Mouse (Mus musculus) liver, embryonic 11.5 days (tissue): ENCODE measurements around the gene Zfp710. TPM values are rescaled to one million over a fixed set of nuclear protein-coding genes. Genes with fewer than 3 reads are reported as not detected.

Experiments used
- ATAC-seq: fragments of 200-750 bp; cut with Nextera tagmentation; replicated peaks from 2 replicates; pipeline ENCODE4 v1.8.0; 2017; ENCODE audit warnings: moderate number of reproducible peaks, mild to moderate bottlenecking, moderate TSS enrichment, moderate library complexity; ENCODE audit not compliant: low FRiP score
- DNase-seq: peaks from one replicate; pipeline ENCODE4 v3.0.0-alpha.2; 2017; ENCODE audit warnings: low spot score
- H3K27ac ChIP-seq: fragments of 300-500 bp; sonication (generic); 2 replicates; pipeline ENCODE4 v1.5.1; 2014; ENCODE audit warnings: mild to moderate bottlenecking, low read depth, low read length, control low read depth
- H3K27me3 ChIP-seq: fragments of 300-500 bp; sonication (generic); replicated peaks from 2 replicates; pipeline ENCODE4 v1.6.1; 2014; ENCODE audit warnings: low read length, mixed read lengths; ENCODE audit not compliant: control insufficient read depth, insufficient read depth
- H3K36me3 ChIP-seq: fragments of 300-500 bp; sonication (generic); 2 replicates; pipeline ENCODE4 v1.6.1; 2014; ENCODE audit warnings: mild to moderate bottlenecking, low read length, moderate library complexity, mixed read lengths; ENCODE audit not compliant: control insufficient read depth, insufficient read depth
- H3K4me1 ChIP-seq: fragments of 300-500 bp; sonication (generic); replicated peaks from 2 replicates; pipeline ENCODE4 v1.6.1; 2014; ENCODE audit warnings: low read length, mixed read lengths; ENCODE audit not compliant: control insufficient read depth, insufficient read depth
- H3K4me2 ChIP-seq: fragments of 300-500 bp; sonication (generic); 2 replicates; pipeline ENCODE4 v1.6.1; 2014; ENCODE audit warnings: mild to moderate bottlenecking, control low read depth, moderate library complexity
- H3K4me3 ChIP-seq: fragments of 300-500 bp; sonication (generic); 2 replicates; pipeline ENCODE4 v1.5.1; 2014; ENCODE audit warnings: low read depth, low read length, control low read depth
- H3K9ac ChIP-seq: fragments of 300-500 bp; sonication (generic); 2 replicates; pipeline ENCODE4 v1.6.1; 2014; ENCODE audit warnings: low read depth, low read length, control low read depth
- H3K9me3 ChIP-seq: fragments of 300-500 bp; sonication (generic); 2 replicates; pipeline ENCODE4 v1.6.1; 2016; ENCODE audit warnings: low read length, inconsistent platforms, mixed read lengths; ENCODE audit not compliant: control insufficient read depth
- whole genome bisulfite sequencing: fragments of 180-500 bp; shearing (Covaris S2); extraction: QIAGEN DNeasy Blood & Tissue Kit; methylation state at CpG from one replicate; pipeline ENCODE4 v1.1.7; 2014; 5-methylcytosine and 5-hydroxymethylcytosine counted together
- polyA plus RNA-seq: library from polyadenylated mRNA; unstranded; fragments of >200 nt; fragmentation: Nextera tagmentation; extraction: Ambion mirVana; gene quantifications from 2 replicates; pipeline ENCODE4 v1.2.1, GENCODE M21; 2014

Zfp710 gene
- polyA plus RNA-seq, 1 experiment from 2014 or later = 11.8 TPM

DNA sequence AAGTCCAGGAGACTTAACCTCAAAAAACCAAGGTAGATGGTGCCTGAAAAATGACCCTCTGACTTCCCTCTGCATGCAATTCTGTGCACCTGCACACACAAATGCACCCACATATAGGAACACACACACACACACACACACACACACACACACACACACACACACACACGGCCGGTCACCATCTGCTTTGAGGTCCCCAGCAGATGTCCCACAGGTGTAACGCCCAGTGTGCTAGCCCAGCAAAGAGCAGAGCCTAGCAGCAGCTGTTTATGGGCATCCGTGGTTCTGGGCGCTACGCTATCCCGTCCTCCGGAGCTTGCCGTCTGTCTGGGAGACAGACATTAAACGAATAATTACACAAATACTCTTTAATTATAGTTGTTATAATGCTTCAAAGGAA is 6.9 kb downstream of the Zfp710 start:
- Histone ChIP-seq H3K4me1 (peaks cover 62% of the 10 kb centered on the region), H3K4me3 (no peak overlapping the region), H3K9me3 (no peaks in the 10 kb centered on the region), H3K27ac (no peak overlapping the region), H3K36me3 (no peaks in the 10 kb centered on the region), H3K9ac (no peak overlapping the region), H3K4me2 (peak overlapping the region; percentile 56), H3K27me3 (no peaks in the 10 kb centered on the region)
- ATAC-seq = no peak
- WGBS = 86% methylated on average over 10 of the region's 10 CpGs
- no peak for DNase-seq

DNA sequence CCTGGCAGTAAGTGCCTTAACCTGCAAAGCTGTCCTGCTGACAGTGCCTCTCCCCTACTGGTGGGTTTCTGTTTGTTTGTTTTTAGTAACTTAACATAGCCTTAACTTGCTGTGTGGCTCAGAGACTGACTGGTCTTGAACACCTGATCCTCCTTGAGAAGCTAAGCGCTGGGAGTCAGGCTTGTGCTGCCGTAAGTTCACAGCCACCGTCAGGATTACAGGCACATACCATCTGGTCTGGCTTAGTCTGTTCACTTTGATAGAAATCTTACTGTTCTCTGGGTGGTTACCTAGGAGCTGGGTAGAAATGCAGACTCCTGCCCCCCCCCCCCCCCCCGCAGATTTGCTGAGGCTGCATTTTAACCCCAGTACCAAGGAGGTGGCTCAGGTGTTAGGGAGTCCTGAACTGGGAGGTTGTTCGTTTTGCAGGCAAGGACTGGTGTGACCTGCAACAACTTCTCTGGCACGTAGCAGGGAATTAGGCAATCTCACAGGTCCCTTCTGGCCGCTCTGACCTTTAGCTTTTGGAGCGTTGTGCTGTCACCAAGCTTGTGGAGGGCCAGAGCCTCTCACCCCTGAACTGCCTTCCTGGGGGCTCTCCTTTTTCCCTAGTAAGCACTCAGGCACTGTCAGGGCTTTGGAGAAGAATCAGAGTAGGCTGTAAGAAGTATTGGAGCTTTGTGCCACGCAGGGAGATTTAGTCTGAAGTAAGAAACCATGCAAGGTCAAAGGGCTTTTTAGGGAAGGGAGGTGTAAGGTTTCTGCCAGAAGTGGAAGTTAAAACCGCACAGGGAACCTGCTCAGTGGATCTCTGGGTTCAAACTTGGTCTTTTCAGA is 7.8 kb downstream of the Zfp710 start:
- Histone ChIP-seq H3K27ac (peak overlapping the region; percentile 60), H3K36me3 (no peaks in the 10 kb centered on the region), H3K9ac (0 out of 2 replicates have a peak overlapping the region, but pooled peaks have one; percentile 16), H3K27me3 (no peaks in the 10 kb centered on the region), H3K9me3 (no peaks in the 10 kb centered on the region), H3K4me1 (peaks cover 62% of the 10 kb centered on the region), H3K4me3 (peak overlapping the region; percentile 10; the same call in 1 of the 2 replicates), H3K4me2 (peak overlapping the region; percentile 56)
- WGBS = 30% methylated on average over 10 of the region's 10 CpGs
- DNase-seq (no peak), ATAC-seq (0 out of 2 replicates have a peak, but pooled peaks have one; percentile 22)

DNA sequence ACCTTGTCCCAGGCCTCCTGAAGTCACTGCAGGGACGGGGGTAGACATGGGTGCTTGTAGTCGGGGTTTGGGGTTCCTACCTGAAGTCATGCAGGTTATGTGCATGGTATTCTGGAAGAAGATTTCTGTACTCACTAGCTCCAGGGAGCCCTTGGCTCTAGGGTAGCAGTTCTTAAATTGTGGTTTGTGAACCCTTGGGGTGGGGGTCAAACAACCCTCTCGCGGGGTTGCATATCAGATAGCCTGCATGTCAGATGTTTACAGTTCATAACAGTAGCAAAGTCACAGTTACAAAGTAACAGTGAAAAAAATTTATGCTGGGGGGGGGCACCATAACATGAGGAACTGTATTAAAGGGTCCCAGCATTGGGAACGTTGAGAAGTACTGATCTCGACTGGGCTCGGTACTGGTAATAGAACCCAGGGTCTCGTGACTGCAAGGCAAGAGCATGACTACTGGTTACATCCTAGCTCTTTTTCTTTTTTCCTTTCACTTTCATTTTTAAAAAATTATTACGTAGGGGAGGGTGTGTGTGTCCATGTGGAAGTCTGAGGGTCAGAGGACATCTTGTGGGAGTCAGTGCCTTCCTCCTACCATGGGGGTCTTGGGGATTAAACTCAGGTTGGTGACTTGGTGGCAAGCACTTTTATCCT is 8.6 kb downstream of the Zfp710 start:
- Histone ChIP-seq H3K27ac (peak overlapping the region; percentile 60), H3K4me2 (peak overlapping the region; percentile 56), H3K4me3 (peak overlapping the region; percentile 7; the same call in 1 of the 2 replicates), H3K36me3 (no peaks in the 10 kb centered on the region), H3K9ac (no peak overlapping the region), H3K4me1 (peaks cover 60% of the 10 kb centered on the region), H3K27me3 (no peaks in the 10 kb centered on the region), H3K9me3 (no peaks in the 10 kb centered on the region)
- WGBS = 50% methylated on average over 9 of the region's 9 CpGs
- no peak for ATAC-seq
- DNase-seq = no peak

DNA sequence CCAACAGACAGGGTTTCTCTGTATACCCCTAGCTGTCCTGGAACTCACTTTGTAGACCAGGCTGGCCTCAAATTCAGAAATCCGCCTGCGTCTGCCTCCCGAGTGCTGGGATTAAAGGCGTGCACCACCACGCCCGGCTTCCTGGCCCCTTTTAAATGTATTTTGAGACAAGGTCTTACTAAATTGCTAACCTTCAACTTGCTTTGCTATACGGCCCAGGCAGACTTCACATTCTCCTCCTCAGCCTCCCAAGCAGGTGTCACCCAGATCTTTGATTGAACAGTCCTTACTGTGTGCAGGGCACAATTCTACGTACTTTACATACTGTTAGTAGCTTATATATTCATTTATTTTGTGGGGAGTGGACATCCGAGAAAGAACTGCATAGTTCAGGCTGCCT is 9.2 kb downstream of the Zfp710 start:
- H3K9ac ChIP-seq = no peak overlapping the region
- no peak overlapping the region for H3K27ac ChIP-seq
- no peak for DNase-seq
- peak overlapping the region; percentile 56; the same call in 1 of the 2 replicates for H3K4me2 ChIP-seq
- H3K36me3 ChIP-seq = no peaks in the 10 kb centered on the region
- ATAC-seq = no peak
- H3K9me3 ChIP-seq = no peaks in the 10 kb centered on the region
- peaks cover 56% of the 10 kb centered on the region for H3K4me1 ChIP-seq
- H3K27me3 ChIP-seq = no peaks in the 10 kb centered on the region
- WGBS = 73% methylated on average over 9 of the region's 9 CpGs
- no peak overlapping the region for H3K4me3 ChIP-seq

DNA sequence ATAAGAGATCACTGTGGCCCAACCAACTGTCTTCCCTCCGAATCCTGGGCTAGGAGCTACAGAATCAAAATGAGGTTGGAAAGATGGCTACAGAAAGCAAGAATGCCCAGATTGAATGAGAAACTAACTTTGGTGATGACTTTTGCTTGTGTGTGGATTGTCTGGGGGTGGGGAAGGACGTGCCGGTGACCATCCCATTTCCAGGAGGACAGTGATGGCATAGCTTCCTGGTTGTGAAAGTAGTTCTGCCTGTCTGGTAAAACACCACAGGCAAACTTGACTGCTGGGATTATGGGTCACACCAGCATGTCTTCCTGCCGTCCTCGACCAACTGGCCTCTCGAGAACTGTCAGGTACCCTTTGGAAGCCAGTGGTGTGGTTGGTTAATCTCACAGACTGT is 10.5 kb downstream of the Zfp710 start:
- no peak overlapping the region; the same call in 1 of the 2 replicates for H3K4me2 ChIP-seq
- H3K9ac ChIP-seq = no peak overlapping the region
- H3K27ac ChIP-seq = peak overlapping the region; percentile 25; the same call in 1 of the 2 replicates
- no peaks in the 10 kb centered on the region for H3K27me3 ChIP-seq
- no peak overlapping the region for H3K4me3 ChIP-seq
- 60% methylated on average over 6 of the region's 6 CpGs for WGBS
- DNase-seq (no peak), ATAC-seq (no peak)
- no peaks in the 10 kb centered on the region for H3K9me3 ChIP-seq
- H3K4me1 ChIP-seq = peaks cover 56% of the 10 kb centered on the region
- H3K36me3 ChIP-seq = no peaks in the 10 kb centered on the region

DNA sequence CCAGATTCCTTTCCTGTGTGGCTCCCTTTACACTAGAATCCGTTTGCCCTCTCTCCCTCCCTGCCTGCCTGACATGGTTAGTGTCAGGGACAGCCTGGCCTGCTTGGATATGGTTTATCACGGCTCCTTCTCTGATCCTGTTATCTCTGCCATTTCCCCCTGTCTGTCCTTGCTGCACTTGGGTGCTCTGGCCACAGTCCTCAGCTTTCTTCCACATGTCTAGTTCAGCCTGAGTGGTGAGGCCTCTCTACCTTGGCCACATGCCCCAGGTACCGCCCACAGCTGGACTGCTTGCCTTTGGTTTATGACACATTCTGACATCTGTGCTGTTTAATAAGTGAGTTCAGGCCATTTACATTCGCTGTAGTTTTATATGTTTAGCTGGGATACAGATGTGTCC is 11.1 kb downstream of the Zfp710 start:
- DNase-seq (no peak), ATAC-seq (peak; percentile 50)
- Histone ChIP-seq H3K9ac (no peak overlapping the region), H3K4me3 (no peak overlapping the region), H3K27ac (peak overlapping the region; percentile 25; the same call in 1 of the 2 replicates), H3K4me1 (peaks cover 59% of the 10 kb centered on the region), H3K9me3 (no peaks in the 10 kb centered on the region), H3K36me3 (no peaks in the 10 kb centered on the region), H3K27me3 (no peaks in the 10 kb centered on the region), H3K4me2 (peak overlapping the region; percentile 35)
- whole genome bisulfite sequencing = 29% methylated on average over 4 of the region's 4 CpGs

DNA sequence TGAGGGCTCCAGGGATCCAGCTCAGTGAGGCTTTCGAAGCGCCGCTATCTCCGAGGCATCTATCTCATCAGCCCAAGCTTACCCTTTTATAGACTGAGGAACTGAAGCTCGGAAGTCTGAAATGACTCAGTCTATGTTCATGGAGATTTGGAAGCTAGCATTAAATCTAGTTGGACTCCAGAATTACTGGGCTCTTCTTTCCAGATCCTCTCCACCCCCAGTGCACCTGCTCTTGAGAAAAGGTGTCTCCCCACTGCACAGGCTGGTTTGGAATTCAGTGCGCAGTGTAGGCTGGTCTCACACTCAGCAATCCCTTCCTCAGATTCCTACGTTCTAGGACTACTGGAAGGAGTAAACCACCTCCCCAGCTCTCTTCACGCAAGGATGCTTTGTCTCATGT is 15.1 kb downstream of the Zfp710 start:
- ATAC-seq = no peak
- Histone ChIP-seq H3K36me3 (0 out of 2 replicates have a peak, but pooled peaks cover 3% of the 10 kb centered on the region), H3K4me2 (no peak overlapping the region), H3K4me1 (peaks cover 35% of the 10 kb centered on the region), H3K9ac (no peak overlapping the region), H3K27me3 (no peaks in the 10 kb centered on the region), H3K27ac (no peak overlapping the region), H3K4me3 (no peak overlapping the region), H3K9me3 (no peaks in the 10 kb centered on the region)
- no peak for DNase-seq
- 80% methylated on average over 8 of the region's 8 CpGs for WGBS

DNA sequence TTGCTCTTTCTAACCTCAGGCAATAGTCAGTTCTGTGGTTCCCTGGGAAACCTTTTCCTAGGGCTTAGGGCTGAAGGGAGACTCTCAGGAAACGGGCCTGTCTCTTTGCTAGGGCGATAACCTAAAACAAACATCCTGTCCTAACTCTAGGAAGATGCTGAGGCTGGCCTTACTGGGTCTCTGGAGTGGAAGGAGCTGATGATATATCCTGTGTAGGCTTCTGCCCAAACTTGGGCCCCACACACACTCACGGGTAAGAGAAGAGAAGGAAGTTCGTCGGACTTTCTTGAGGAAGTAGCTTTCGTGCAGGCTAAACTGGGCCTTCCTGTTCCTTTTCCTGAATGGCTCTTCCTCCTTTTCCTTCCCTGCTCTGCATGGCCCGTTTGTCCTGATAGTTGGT is 19.6 kb downstream of the Zfp710 start:
- no peak for DNase-seq

More for the DNA sequence above, 19.6 kb downstream of the Zfp710 start:
- 26% methylated on average over 7 of the region's 7 CpGs for WGBS
- peak overlapping the region; percentile 43; the same call in 1 of the 2 replicates for H3K9ac ChIP-seq
- H3K4me3 ChIP-seq = no peak overlapping the region
- 0 out of 2 replicates have a peak, but pooled peaks have one; percentile 41 for ATAC-seq
- no peaks in the 10 kb centered on the region for H3K9me3 ChIP-seq
- H3K4me1 ChIP-seq = peaks cover 40% of the 10 kb centered on the region
- H3K27ac ChIP-seq = peak overlapping the region; percentile 85
- peak overlapping the region; percentile 35 for H3K4me2 ChIP-seq
- 0 out of 2 replicates have a peak, but pooled peaks cover 3% of the 10 kb centered on the region for H3K36me3 ChIP-seq
- no peaks in the 10 kb centered on the region for H3K27me3 ChIP-seq
